Mouse (Mus musculus): ENCODE measurements at regions not wholly inside any gene's neighbourhood (a gene's known extent, or its start where the extent isn't known, plus 50 kb on each side); places are given as distances from the start of the nearest gene placed in this dataset.

DNA sequence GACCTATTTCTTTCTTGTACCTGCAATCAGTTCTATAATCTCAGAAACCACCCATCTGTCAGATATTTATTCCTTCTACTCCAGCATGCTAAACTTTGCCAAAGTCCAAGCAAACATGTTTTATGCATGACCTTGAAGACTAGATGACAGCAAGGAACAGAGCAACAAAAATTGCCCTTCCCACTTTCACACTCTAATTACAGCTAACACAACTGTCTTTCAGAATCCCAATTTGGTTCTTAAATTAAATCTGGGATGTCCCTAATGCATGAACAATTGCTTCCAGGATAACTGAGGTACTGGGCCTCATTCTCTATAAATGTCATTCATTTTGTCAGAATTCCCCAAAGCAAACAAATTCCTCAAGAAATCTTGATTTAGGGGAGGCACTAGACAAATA is 454.4 kb upstream of the Lrrc7 start:
- TF ChIP-seq POLR2A (IDR thresholded peaks at IDR 0.05; ENCODE audit: insufficient read depth, low read depth, low read length) (no peak), CTCF (IDR thresholded peaks at IDR 0.05; ENCODE audit: insufficient read depth, low read depth, low read length) (no peak)
